Mouse (Mus musculus): ENCODE results near the gene Tnc.

Gene Tnc

DNA sequence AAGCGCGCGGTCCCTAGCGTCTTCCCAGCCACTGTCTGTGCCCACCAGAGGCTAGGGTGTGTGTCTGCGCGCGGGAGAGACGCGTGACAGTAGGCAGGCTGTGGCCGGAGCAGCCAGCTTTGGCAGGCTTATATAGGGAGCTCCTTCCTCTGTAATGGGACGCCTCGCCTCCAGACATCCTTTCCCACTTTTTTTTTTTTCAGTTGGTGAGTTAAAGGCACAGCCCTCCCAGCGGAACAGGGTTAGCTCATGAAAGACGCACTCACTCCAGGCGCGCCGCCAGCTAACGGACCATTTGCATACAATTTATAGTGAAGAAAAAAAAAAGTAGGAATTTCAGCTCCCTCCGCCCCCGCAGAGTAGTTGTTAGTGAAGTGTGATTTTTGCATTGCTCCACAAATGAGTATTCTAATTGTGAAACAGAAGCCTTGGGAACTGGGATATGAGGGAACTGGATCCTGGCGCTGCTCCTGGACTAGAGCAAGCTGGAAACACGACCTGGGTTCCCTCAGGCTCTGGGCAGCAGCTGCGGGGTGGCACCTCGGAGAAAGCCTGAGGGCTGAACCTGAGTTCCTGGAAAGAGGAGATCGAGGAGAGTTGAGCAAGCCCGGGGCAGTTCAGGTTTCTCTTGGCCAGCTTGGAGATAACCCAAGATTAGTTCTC is at the start of gene Tnc:
TSS of gene Tnc (minus strand) at position 185 of the 663 bp plus-strand sequence.
- no peak for DNase-seq (ENCODE audit: low read depth in 1 of 2, low spot score in 2 of 2)

DNA sequence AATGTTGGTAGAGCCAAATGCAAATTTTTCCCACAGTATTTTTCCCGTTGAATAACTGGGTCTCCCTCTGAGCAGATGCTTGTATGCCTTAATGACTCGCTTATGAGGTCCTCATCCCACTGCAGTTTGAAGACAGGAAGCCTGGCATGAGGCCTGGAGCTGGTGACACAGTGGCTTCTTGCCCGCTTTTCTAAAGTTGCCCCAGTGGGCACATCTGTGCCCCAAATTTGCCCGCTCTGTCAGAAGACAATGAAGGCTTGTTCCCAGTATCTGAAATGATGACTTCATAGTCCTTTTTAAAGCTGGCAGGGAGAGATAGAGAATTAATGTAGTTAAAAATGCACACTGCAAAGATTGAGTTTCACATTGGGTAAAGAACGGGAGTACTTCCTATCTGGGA is 47.4 kb upstream of the Tnc start:
- no peak for DNase-seq (ENCODE audit: low read depth in 1 of 2, low spot score in 2 of 2)

- no peak for DNase-seq (ENCODE audit: low read depth in 1 of 2, low spot score in 2 of 2)
These were observed 46.0 kb upstream of the Tnc start for GRCm38 (mm10) chr4:64092857-64093256.

GRCm38 (mm10) chr4:64089378-64089777 is 42.6 kb upstream of the Tnc start:
- DNase-seq (ENCODE audit: low read depth in 1 of 2, low spot score in 2 of 2) = no peak

DNA sequence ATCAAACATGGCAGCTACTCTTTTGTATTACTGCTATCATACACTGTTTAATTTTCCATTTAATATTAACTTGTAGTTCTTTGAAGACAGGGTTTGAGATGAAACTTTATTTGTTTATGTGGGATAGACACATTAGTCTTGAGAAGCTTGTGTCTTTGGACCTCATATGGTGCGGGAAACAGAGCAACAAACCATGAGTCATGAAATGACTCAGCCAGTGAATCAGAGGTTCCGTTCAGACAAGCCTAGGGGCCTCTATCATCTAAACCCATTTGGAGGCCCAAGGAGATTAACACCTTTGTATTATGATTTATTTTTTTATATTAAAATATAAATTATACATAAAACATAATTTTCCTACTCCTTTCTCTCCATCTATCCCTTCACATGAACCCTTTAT is 40.9 kb upstream of the Tnc start:
- DNase-seq (ENCODE audit: low read depth in 1 of 2, low spot score in 2 of 2) = no peak

DNA sequence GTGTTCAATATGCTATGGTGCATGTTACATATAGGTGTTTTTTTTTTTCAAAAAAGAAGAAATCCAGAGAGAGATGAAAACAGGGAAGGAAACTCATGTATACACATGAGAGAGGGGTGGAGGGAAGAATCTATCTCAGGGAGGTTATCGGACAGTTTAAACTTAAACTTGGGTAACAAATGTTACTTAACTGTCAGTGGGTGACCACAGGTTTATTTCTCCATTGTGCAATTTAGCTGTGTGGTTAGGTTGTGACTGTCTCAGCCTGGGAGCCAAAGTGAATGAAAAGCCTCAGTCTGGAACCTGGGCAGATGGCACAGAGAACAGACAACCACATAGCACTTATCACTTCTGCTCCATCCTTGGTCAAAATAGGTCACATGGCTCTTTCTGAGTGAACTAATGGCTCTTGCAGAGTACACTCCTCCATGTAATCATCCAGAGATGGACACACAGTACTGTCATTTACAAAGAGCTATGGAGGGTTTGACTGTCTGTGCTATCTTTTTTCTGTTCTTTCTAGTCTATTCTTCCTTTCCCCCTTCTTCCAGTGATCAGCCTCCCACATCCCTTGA is 39.3 kb upstream of the Tnc start:
- no peak for DNase-seq (ENCODE audit: low read depth in 1 of 2, low spot score in 2 of 2)

- DNase-seq (ENCODE audit: low read depth in 1 of 2, low spot score in 2 of 2) = no peak
These were observed 37.0 kb upstream of the Tnc start for GRCm38 (mm10) chr4:64083858-64084257.

GRCm38 (mm10) chr4:64078029-64078619 is 31.3 kb upstream of the Tnc start:
- no peak for DNase-seq (ENCODE audit: low read depth in 1 of 2, low spot score in 2 of 2)

DNA sequence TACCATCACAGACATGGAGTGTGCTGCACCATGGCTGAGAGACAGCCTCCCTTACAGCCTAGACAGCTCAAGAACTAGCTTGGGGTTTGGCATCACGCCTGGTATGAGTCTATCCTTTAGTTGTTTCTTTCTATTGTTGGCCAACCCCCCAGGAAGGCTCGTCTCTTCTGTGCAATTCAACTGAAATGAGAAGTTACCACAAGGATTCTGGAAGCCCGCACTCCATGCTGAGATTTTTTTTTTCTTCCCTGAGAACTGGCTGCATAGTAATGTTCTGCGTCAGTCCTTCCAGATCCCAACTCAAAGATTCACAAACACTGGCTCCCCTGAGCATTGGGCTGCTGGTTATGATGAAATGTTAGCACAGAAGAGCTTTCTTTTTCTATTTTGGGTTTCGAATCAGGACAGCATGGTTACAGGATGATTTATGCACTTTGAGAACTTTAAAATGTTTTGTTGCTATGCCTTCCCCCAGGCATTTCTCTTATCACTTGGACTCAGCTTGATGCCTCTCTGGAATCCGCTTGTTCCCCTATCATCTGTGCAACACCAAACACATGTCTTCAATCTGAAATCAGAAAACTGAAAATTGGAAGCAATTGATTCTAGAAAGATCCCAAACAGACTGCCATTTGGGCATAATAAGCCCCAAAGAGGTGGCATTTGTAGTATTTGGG is 29.7 kb upstream of the Tnc start:
- DNase-seq (ENCODE audit: low read depth in 1 of 2, low spot score in 2 of 2) = no peak

DNA sequence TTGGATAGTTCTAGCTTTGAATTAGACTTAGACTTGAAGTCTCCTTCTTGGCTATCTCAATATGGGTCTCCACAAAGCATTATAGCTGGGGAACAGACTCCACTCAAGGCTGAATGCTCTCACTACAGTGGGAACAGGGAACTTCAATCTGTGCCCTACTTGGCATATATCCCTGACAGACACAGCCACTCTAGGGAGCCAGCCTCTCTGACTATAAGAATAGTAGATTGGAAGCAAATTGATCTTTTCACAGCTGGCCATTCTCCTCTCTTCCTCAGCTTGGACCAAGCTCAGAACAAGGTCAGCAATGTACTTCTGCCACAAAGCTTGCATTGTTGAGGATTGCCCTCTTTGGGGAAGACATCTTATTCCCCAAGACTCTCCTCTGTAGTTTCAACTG is 27.9 kb upstream of the Tnc start:
- no peak for DNase-seq (ENCODE audit: low read depth in 1 of 2, low spot score in 2 of 2)

DNA sequence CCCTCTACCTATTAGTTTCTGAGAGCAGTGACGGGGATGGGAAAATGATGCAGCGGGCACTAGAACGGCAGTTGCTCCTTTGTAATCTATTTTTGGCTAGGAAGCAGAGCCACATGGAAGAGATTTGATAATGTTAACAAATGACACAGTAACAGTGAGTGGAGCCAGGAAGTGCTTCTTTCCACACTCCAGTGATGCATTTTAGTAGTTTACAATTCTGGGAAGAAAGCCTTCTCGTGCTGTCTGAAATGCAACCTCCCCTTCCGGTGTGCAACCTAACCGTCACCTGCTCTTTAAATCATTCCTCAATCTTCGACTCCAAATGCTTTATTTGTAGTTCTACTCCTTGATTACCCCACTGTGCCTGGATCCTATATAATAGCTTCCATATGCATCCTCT is 20.6 kb upstream of the Tnc start:
- DNase-seq (ENCODE audit: low read depth in 1 of 2, low spot score in 2 of 2) = no peak

- DNase-seq (ENCODE audit: low read depth in 1 of 2, low spot score in 2 of 2) = no peak
These were observed 18.5 kb upstream of the Tnc start for GRCm38 (mm10) chr4:64065266-64065665.

DNA sequence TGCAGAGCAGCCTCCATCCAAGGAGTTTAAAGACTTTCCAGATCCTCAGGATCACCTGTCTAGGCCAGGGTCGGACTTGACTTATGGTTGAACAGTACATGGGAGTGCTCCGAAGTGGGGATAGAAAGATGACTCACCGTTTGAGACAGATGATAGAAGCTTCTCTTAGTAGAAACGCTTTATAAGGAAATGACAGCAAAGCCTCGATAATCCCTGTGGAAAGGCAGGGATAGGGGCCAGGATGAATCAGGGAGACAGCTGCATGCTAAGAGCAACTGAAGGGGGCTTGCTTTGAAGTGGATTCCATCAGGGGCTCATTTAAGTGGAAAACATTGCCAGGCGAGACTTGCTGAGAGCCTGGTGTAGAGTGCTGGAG is 12.0 kb upstream of the Tnc start:
- DNase-seq (ENCODE audit: low read depth in 1 of 2, low spot score in 2 of 2) = no peak

DNA sequence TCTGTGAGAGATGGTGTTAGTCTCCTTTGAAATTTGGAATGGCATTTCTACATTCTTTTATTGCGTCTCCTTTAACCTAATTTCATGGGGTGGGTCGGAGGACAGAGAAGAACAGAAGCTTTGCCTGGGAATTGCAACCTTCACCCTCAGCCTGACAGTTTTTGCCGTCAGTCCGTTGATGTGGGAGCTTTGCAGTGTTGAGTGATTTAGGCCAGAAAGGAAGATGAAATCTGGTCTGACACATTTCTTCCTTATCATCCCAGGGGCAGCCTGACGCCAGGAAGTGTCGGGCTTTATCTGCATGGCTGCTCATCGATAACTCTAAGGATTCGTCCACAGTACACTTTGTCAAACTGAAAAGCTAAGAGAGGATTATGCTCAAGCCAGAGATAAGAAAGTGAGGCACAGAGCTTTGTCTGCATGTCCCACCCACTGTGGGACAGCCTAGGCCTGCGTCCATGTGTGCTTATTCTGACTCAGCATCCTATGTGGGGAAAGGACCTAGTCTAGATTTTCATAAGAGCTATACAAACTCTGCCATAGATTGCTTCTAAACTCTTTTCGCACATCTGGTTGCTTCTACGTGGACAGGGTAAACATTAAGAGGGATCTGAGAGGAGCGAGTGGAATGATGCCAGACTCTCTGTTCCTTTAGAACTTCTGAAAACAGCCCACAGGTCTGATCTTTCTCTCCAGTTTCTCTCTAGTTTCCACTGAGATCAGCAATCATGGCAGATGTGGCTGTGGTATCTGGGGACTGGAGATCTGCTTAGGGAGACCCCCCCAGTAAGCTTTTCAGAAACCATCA is 11.4 kb upstream of the Tnc start:
- DNase-seq (ENCODE audit: low read depth in 1 of 2, low spot score in 2 of 2) = no peak

DNA sequence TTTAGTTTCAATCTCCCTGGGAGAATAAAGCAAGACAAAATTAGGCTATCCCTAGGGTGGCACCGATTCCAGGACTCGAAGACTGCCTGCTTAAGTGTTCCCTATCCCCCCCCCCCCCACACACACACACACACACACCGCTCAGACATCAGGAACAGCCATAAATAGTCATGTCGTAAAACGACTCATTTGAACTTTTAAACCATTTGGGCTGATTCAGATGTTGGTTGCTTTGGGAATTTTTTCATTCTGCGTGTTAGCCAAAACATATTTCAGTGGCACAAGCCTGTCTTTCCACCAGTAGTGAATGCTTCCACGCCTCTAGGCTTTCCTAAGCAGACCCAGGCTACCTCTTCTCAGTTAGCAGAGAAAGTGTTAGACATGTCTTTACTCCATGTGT is 1.4 kb upstream of the Tnc start:
- no peak for DNase-seq (ENCODE audit: low read depth in 1 of 2, low spot score in 2 of 2)

DNA sequence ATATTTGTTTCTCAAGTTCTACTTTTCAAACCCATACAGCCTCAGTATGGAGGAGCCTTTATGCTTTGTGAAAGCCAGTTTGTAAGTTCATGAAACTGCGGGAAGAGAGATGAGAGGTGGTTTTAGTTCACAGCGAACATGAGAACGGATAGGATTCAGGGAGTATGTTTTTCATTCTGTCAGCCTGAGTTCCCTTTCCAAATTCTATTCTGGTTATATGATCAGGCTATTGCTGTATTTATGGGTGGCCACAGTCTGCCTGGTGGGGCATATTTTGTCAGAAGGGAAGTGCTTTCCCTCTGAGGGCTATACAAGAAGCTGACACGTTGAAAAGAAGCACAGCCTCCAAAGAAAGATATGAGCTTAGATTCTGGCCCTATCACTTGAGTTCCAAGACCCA is 2.9 kb downstream of the Tnc start:
- DNase-seq (ENCODE audit: low read depth in 1 of 2, low spot score in 2 of 2) = no peak

- no peak for DNase-seq (ENCODE audit: low read depth in 1 of 2, low spot score in 2 of 2)
These were observed 3.4 kb downstream of the Tnc start for GRCm38 (mm10) chr4:64043371-64043770.

DNA sequence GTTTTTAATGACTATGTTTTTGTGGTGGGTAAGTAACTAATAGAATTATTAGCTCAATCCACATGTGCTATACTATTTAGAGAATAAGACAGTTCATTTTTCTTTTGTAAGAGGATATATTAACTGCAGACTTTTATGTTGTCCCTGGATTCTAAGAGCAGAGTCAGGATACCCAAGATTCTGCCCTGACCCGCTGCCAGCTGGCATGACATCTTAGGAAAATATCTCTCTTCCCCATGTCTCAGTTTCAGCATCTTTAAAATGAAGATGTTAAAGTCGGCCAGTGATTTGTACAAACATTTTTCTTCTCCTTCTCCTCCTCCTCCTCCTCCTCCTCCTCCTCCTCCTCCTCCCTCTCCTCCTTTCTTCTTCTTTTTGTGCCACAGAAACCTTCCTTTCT is 7.7 kb downstream of the Tnc start:
- DNase-seq (ENCODE audit: low read depth in 1 of 2, low spot score in 2 of 2) = no peak

- no peak for DNase-seq (ENCODE audit: low read depth in 1 of 2, low spot score in 2 of 2)
These were observed 9.3 kb downstream of the Tnc start for GRCm38 (mm10) chr4:64037513-64037912.

DNA sequence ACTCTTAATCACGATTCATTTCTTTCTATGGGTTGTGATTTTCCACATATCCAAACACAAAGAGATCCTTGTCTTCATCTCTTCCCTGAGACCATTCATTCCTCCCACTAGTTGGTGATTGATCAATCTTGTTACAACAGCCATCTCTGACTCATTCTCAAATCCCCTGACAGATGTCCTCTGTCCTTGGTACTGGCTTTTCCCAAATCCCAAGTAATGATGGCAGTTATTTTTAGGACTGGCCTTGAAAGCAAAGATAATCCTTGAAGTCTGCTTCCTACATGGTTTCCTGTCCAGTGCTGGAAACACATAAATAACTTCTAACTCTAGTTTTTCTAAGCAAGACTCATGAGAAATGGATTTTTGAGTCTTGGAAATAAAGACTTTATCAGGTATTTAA is 12.1 kb downstream of the Tnc start:
- DNase-seq (ENCODE audit: low read depth in 1 of 2, low spot score in 2 of 2) = no peak

GRCm38 (mm10) chr4:64033191-64033590 is 13.6 kb downstream of the Tnc start:
- no peak for DNase-seq (ENCODE audit: low read depth in 1 of 2, low spot score in 2 of 2)

DNA sequence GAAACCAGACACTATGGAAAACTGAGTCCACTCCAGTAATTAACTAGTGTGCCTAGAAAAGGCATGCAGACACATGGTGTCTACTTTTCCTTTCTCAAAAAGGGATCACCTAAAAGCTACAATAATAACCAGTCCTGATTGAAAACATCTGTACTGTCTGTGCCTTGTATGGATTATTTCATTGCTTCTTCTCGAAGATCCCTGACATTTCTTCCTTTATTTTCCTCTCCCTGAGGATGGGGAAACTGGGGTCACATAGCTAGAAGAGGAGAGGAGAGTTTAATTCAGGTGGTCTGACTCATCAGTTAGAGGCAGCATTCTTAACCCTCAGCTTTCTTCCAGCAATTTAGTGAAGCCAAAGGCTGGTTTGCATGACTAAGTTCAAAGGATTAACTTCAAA is 17.3 kb downstream of the Tnc start:
- DNase-seq (ENCODE audit: low read depth in 1 of 2, low spot score in 2 of 2) = no peak

Measured in monocyte, adult 2 months (primary cell).